Mouse (Mus musculus): ENCODE results near the gene Mapk11. TPM values are rescaled to one million over a fixed set of nuclear protein-coding genes. Genes with fewer than 3 reads are reported as not detected.
A peak's percentile ranks its signal among the peaks of the same experiment; 100 is the strongest.

Mapk11 gene
- total RNA-seq (2018; cell fraction: chromatin; rRNA removed), result 10 to 100 TPM in 5 of 26 experiments, 1 to 10 TPM in 21; 2.3 to 40.1 (median 4.9) TPM
- total RNA-seq (2018; cell fraction: cytosol; rRNA removed), result 1 to 10 TPM in 19 of 26 experiments, under 1 TPM in 7; 0.62 to 1.9 (median 1.3) TPM
- 10 to 100 TPM in 2 of 26 experiments, 1 to 10 TPM in 24; 1.5 to 17.6 (median 2.8) TPM for total RNA-seq (2018; cell fraction: nucleus; rRNA removed)
- polyA plus RNA-seq (2018), result 0.79 to 2.1 TPM (median 1.5 TPM) in 3 replicates

DNA sequence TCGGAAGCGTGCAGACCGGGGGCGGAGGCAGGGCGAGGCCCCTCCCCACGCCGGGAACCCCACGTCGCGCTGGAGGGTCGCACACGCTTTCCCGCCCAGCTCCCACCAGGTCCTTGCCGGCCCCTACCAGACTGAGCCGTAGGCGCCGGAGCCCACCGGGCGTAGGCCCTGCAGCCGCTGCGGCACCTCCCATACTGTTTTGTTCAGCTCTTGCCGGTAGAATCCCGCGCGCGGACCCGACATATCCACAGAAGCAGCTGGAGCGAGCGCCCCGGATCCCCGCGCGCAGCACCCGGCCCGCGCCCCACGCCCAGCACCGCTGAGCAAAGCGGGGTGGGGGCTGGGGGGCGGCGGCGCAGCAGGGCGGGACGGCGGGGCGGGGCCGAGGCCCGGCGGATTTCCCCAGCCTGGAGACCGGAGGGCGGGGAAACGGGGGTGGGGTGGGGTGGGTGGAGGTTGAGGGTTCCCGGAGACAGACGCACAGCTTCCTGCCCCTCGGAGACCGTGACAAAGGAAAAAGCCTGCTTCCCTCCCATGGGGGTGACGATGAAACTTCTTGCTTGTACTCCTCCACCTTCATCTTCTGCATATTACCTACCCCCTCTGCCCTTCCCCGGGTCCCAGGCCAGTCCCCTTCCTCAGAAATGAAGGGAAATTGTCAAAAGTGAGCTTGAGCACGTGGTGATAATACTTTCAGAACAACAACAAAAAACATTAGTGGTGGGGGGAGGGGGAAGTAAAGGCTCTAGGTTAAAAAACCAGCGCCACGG lies at the start of gene Mapk11:
Mapk11 (minus strand) TSS at position 358 of the 770 bp plus-strand sequence.
- 1% methylated on average over 61 of the region's 61 CpGs for WGBS (ENCODE audit: missing documents)
- Histone ChIP-seq H3K4me3 (ENCODE audit: inconsistent target) (peak within 1 kb of the TSS; percentile 17), H3K79me2 (ENCODE audit: inconsistent target) (no peaks in the 10 kb centered on the region), H3K27ac (no peak within 1 kb of the TSS), H3K36me3 (ENCODE audit: inconsistent target) (peaks cover 7% of the 10 kb centered on the region; the same call in 1 of the 2 replicates)

GRCm38 (mm10) chr15:89197056-89197455 lies 47.6 kb upstream of the Mapk11 start:
- Histone ChIP-seq H3K27ac (0 out of 2 replicates have a peak overlapping the region, but pooled peaks have one; percentile 27), H3K79me2 (ENCODE audit: inconsistent target) (no peaks in the 10 kb centered on the region), H3K36me3 (ENCODE audit: inconsistent target) (no peaks in the 10 kb centered on the region), H3K4me3 (ENCODE audit: inconsistent target) (peak overlapping the region; percentile 43)
- WGBS (ENCODE audit: missing documents), result 76% methylated on average over 15 of the region's 15 CpGs

DNA sequence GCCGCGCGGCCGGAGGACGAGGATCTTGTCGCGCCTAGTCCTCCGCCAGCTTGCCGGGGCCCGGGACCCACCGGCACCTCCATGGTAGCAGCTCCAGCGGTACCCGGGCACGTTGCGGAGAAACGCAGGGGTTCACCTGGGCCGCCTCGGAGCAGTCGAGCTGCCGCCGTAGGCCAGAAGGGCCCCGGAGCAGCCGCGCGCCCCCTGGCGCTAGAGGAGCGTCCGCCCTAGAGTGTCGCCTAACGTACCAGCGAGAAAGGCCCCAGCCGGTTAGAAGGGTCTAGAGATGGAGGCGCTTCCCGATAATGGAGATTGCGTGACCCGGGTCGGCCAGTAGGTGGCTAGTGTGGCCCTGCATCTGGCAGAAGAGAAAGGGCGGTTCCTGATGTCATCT lies 46.9 kb upstream of the Mapk11 start, which contains the start of gene Dennd6b:
Dennd6b (minus strand) TSS at position 184 of the 394 bp plus-strand sequence.
- WGBS (ENCODE audit: missing documents), result 3% methylated on average over 35 of the region's 38 CpGs
- H3K4me3 ChIP-seq (ENCODE audit: inconsistent target), result peak within 1 kb of the TSS; percentile 43
- H3K36me3 ChIP-seq (ENCODE audit: inconsistent target), result no peaks in the 10 kb centered on the region
- peak within 1 kb of the TSS; percentile 59 for H3K27ac ChIP-seq
- H3K79me2 ChIP-seq (ENCODE audit: inconsistent target), result no peaks in the 10 kb centered on the region

DNA sequence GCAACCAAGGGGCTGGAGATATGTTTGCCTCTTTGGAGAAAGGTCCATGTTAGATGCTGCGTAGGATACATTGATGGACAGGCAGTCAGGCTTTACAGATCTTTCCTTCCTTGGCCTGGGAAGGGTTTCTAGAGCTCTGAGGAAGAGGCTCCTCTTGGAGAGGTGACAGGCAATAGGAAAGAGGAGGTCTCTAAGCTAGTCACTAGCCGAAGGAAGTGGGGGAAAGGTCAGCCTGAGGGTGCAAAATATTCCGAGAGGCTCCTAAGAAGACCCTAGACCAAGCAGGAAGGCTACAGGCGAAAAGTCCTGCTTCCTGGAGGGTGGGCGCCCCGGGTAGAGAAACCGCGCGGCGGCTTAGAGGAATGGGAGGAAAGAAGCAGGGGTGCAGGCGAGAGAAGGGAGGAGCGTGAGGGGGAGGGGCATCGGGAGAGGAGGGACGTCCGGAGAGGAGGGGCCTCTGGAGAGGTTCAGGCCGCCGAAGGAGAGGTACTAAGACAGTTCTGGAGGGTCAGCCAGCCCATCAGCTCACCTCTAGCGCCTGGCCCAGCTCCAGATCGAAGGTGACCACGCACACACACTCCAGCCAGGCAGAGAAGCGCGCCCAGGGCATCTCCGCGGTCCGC lies 46.4 kb upstream of the Mapk11 start:
- no peaks in the 10 kb centered on the region for H3K36me3 ChIP-seq (ENCODE audit: inconsistent target)

DNA sequence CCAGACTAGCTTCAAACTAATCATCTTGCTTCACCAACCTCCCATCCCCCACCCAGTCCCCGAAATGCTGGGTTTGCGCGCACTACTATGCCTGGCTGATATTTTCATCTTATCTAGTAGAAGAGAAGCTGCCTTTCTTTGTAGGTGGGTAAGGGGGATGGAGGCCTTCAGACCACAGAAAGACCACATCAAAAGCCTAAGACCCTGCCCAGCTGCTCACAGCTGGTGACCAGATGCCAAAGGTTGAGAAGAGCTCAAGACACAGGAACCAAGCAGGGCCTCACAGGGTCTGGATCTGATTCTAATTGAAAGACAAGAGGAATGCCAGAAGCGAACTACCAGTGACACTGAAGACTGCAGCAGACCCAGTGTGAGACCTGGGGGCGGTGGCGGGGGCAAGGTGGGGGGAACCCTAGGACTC lies 45.8 kb upstream of the Mapk11 start:
- Histone ChIP-seq H3K27ac (peak overlapping the region; percentile 59), H3K79me2 (ENCODE audit: inconsistent target) (no peaks in the 10 kb centered on the region), H3K4me3 (ENCODE audit: inconsistent target) (peak overlapping the region; percentile 43; the same call in 1 of the 2 replicates), H3K36me3 (ENCODE audit: inconsistent target) (no peaks in the 10 kb centered on the region)
- 67% methylated on average over 6 of the region's 6 CpGs for WGBS (ENCODE audit: missing documents)

More for the DNA sequence above, 46.4 kb upstream of the Mapk11 start:
- peak overlapping the region; percentile 59 for H3K27ac ChIP-seq
- H3K4me3 ChIP-seq (ENCODE audit: inconsistent target), result peak overlapping the region; percentile 43
- WGBS (ENCODE audit: missing documents), result under 1% methylated on average over 23 of the region's 25 CpGs
- no peaks in the 10 kb centered on the region for H3K79me2 ChIP-seq (ENCODE audit: inconsistent target)

GRCm38 (mm10) chr15:89184937-89185227 lies 35.5 kb upstream of the Mapk11 start:
- Histone ChIP-seq H3K27ac (no peak overlapping the region), H3K79me2 (ENCODE audit: inconsistent target) (peaks cover 5% of the 10 kb centered on the region), H3K4me3 (ENCODE audit: inconsistent target) (no peak overlapping the region), H3K36me3 (ENCODE audit: inconsistent target) (no peaks in the 10 kb centered on the region)
- 100% methylated on average over 5 of the region's 5 CpGs for WGBS (ENCODE audit: missing documents)

- H3K4me3 ChIP-seq (ENCODE audit: inconsistent target), result no peak overlapping the region
- peaks cover 11% of the 10 kb centered on the region for H3K79me2 ChIP-seq (ENCODE audit: inconsistent target)
- H3K36me3 ChIP-seq (ENCODE audit: inconsistent target), result no peaks in the 10 kb centered on the region
- H3K27ac ChIP-seq, result no peak overlapping the region
- WGBS (ENCODE audit: missing documents), result 98% methylated on average over 5 of the region's 5 CpGs
Measured at GRCm38 (mm10) chr15:89184141-89184936, 34.9 kb upstream of the Mapk11 start.

DNA sequence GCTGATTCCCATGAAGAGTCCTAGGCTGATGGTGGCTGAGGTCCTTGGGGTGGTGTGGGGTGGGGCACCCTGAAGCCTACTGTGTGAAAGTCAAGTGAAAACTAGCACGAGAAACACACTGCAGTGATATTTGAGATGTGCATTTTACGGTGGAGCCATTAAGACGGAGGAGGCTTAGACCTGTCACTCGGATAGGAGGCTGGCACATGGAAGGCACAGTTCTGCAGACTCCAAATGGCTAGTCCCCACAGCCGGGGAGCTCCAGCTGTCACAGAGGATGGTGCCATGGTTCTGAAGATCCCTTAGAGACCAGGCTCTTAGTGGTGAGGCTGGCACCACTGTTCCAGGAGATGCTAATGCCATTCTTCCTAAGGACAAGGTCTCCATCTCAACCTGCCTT lies 33.4 kb upstream of the Mapk11 start:
- H3K4me3 ChIP-seq (ENCODE audit: inconsistent target), result no peak overlapping the region; the same call in 1 of the 2 replicates

GRCm38 (mm10) chr15:89182328-89182741 lies 32.9 kb upstream of the Mapk11 start:
- H3K36me3 ChIP-seq (ENCODE audit: inconsistent target), result no peaks in the 10 kb centered on the region
- H3K4me3 ChIP-seq (ENCODE audit: inconsistent target), result no peak overlapping the region; the same call in 1 of the 2 replicates
- H3K79me2 ChIP-seq (ENCODE audit: inconsistent target), result peaks cover 26% of the 10 kb centered on the region
- WGBS (ENCODE audit: missing documents), result 42% methylated on average over 6 of the region's 6 CpGs
- peak overlapping the region; percentile 89 for H3K27ac ChIP-seq

More for the DNA sequence above, 33.4 kb upstream of the Mapk11 start:
- peak overlapping the region; percentile 89 for H3K27ac ChIP-seq
- peaks cover 25% of the 10 kb centered on the region for H3K79me2 ChIP-seq (ENCODE audit: inconsistent target)
- no peaks in the 10 kb centered on the region for H3K36me3 ChIP-seq (ENCODE audit: inconsistent target)
- 87% methylated on average over 4 of the region's 5 CpGs for WGBS (ENCODE audit: missing documents)

DNA sequence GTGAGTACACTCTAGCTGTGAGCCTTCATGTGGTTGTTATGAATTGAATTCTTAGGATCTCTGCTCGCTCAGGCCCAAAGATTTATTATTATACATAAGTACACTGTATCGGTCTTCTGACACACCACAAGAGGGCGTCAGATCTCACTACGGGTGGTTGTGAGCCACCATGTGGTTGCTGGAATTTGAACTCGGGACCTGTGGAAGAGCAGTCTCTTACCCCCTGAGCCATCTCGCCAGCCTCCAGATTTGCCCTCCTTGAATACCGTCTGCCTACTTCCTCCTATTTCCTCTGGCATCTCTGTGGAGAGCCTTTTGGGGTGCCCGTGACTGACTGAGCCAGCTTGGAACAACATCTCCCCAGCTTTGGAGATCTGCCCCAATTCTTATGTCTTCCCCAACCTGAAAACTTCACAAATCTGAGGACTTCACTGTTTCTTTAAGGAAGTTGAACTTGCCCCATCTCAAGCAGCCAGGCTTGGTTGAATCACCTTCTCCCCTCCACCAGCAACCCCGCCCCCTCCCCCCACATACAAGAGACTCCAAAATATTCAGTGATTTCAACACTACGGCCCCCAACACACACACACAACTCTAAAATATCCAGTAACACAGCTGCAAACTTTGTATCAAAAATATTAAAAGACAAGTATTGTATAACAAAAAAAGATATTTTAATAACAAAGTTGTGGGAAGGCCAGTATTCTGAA lies 32.3 kb upstream of the Mapk11 start:
- H3K79me2 ChIP-seq (ENCODE audit: inconsistent target), result peaks cover 32% of the 10 kb centered on the region
- H3K36me3 ChIP-seq (ENCODE audit: inconsistent target), result no peaks in the 10 kb centered on the region
- peak overlapping the region; percentile 45 for H3K4me3 ChIP-seq (ENCODE audit: inconsistent target)
- H3K27ac ChIP-seq, result peak overlapping the region; percentile 89
- WGBS (ENCODE audit: missing documents), result 32% methylated on average over 10 of the region's 10 CpGs

DNA sequence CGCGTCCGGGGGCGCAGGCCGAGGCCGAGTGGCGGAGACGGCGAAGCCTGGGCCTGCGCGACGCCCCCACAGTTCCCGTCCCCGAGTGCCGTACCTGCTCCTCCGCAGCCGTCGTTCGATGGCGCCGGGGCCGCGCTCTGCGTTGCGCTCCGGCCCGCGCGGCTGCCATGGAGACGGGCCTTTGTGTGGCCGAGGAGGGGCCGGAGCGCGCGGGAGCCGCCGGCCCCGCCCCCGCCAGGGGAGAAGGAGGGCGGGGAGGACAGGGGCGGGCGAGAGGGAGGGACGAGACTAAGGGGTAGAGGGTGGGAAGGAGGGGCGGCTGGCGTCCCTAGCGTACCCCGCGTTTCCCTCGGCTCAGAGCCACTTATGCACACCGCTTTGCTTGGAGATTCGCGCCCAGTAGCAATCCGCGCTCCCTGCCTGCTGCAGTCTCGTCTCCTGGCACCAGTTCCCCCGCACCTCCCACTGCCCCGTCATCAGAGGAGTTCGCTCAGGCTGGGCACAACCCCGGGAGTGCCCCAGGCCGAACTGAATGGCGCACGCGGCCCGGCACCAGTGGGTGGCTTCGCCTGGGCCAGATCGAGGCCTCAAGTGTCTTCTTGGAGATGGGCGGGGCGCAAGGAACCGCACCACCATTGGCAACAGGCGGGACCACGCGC lies 31.3 kb upstream of the Mapk11 start, which contains the start of gene Plxnb2:
Plxnb2 (minus strand) TSS at position 218 of the 659 bp plus-strand sequence.
- 3% methylated on average over 47 of the region's 72 CpGs for WGBS (ENCODE audit: missing documents)
- peaks cover 42% of the 10 kb centered on the region for H3K79me2 ChIP-seq (ENCODE audit: inconsistent target)
- H3K4me3 ChIP-seq (ENCODE audit: inconsistent target), result peak within 1 kb of the TSS; percentile 93
- peak within 1 kb of the TSS; percentile 100 for H3K27ac ChIP-seq
- H3K36me3 ChIP-seq (ENCODE audit: inconsistent target), result no peaks in the 10 kb centered on the region

- H3K4me3 ChIP-seq (ENCODE audit: inconsistent target), result peak overlapping the region; percentile 93
- WGBS (ENCODE audit: missing documents), result 4% methylated on average over 19 of the region's 26 CpGs
- H3K36me3 ChIP-seq (ENCODE audit: inconsistent target), result no peaks in the 10 kb centered on the region
- H3K27ac ChIP-seq, result peak overlapping the region; percentile 100
- peaks cover 48% of the 10 kb centered on the region for H3K79me2 ChIP-seq (ENCODE audit: inconsistent target)
Measured at GRCm38 (mm10) chr15:89180081-89180541, 30.7 kb upstream of the Mapk11 start.

DNA sequence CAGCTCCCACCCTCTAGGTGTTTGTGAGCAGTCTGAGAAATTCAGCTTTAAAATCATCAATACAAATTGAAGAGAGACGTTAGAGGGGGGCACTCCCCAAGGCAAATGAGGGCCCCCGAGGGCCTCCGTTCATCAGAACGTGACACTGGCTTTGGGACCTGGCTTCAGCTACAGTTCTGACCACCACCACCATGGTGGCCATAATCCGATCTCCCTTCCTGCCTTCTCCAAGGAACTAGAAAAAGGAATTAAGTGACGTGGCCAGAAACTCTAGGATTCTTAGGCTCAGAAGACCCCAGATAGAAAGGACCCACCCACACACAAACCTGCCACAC lies 30.2 kb upstream of the Mapk11 start:
- H3K27ac ChIP-seq, result peak overlapping the region; percentile 100

More for the DNA sequence above, 30.2 kb upstream of the Mapk11 start:
- Histone ChIP-seq H3K4me3 (ENCODE audit: inconsistent target) (peak overlapping the region; percentile 93), H3K79me2 (ENCODE audit: inconsistent target) (peaks cover 53% of the 10 kb centered on the region), H3K36me3 (ENCODE audit: inconsistent target) (no peaks in the 10 kb centered on the region)
- WGBS (ENCODE audit: missing documents), result 44% methylated on average over 6 of the region's 6 CpGs
